Mouse (Mus musculus): Measurements from ENCODE around the gene Rasgrf2.
"Not testable (repeated sequence)": the region's sequence is repeated elsewhere in the genome, so short reads cannot be mapped to it uniquely, and the experiment has no call there.

The Rasgrf2 gene

DNA sequence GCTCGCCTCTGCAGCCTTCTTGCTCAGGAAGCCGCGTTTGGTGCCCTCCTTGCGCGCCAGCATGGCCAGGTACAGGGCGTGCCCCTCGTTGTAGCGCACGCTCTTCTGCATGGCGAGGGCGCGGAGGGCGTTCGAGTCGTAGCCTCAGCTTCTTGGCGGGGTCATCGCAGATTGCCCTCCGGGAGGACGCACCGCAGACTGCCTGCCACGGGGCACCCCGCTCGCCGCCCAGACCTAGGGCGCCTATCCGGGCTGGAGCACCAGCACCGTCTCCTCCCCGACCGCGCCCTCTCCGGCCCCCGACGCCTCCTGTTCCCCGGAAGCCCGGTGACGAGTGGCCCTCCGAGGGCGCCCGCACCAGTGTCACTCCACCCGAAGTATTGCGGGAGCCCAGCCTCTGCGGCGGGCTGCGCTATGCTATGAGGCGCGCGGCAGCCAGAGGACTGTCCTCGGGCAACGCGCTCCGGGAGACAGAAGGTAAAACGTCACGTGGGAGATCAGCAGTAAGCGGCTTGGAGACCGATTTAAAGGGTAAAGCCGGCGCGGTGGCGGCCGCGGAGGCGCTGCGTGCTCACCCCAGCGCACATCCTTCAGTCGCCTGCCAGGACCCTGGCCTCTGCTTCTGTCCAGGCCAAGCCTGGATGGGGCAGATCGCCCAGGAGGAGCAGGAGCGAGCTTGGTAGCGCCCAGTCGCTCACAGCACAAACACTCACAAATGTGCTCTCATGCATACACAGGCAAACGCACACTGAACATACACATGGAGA, at the start of gene Rasgrf2:
Gene Rasgrf2 (minus strand): TSS at position 273 of the 767 bp plus-strand sequence.
- DNase-seq (ENCODE audit: low read depth) = no peak

- DNase-seq (ENCODE audit: low read depth) = not testable (repeated sequence)
Observed at GRCm38 (mm10) chr13:92172686-92173085, 41.2 kb upstream of the Rasgrf2 start.

DNA sequence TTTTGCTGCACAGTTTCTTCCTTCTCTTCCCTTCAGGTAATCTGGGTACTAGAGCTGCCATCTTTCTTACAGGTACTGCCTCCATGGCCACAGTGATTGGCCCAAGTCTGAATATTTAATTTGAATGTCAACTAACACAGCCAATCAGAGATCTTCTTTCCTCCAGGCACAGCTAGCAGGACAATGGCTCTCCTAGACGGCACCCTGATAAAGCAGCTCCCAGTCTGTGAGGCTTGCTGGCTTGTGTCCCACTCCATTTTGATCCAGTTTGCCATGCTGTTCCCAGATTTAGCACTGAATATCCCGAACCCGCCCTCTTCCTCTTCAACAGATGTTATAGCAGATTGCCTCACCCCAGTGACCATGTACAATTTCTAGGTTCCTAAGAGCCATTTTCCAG, 19.1 kb upstream of the Rasgrf2 start:
- no peak for DNase-seq (ENCODE audit: low read depth)

DNA sequence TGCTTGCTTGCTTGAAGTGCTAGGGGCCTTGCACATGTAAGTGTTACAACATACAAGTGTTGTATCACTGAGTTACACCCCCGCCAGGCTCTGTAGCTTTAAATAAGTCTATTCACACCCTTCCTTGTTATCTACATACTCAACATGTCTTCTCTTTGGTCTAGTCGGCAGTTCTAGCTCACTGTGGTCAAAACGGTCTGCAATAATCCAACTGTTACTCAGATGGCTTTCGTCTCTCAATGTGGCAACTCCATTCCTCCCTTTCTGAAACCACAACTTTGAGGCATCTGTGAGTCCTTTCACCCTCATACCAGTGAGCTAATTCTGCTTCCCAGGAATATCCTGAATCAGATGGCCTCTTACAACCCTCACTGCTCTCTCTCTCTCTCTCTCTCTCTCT, 17.4 kb upstream of the Rasgrf2 start:
- DNase-seq (ENCODE audit: low read depth) = no peak

DNA sequence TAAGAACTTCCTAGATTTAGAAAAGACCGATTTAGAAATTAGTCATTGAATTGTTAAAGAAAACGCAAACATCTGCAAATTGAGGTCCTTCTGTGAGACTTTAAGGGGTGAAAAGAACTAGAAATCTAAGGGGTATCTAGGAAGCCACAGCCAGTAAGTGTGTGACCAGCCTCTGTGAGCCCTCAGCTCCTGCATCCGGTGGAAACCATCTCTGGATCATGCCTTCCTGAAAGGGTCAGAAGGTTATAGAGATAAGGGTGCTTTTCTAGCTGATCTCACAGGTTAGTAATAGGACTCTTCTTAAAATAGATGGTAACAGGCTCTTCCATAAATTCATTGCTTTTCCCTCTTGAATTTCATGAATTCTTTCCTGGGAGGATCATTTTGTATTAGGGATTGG, 3.3 kb upstream of the Rasgrf2 start:
- no peak for DNase-seq (ENCODE audit: low read depth)

DNA sequence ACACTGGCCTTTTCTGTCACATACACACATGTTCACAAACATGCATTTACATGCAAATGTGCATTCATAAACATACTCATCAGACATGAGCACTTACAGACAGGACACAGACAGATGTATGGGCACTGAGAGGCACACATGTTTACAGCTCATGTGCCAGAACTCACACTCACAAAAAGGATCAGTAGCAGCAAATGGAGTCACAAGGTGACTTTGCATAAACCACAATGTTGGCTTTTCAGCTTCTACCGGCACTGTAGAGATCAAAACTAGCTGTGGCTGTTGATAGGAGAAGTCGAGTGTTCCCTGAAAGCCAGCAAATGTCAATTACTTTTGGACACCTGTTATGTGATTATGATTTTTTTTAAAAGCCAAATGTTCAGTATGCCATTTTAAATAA, 1.1 kb upstream of the Rasgrf2 start:
- DNase-seq (ENCODE audit: low read depth) = no peak

- DNase-seq (ENCODE audit: low read depth) = no peak
Observed at GRCm38 (mm10) chr13:92130994-92131383, 467 bp downstream of the Rasgrf2 start.

- DNase-seq (ENCODE audit: low read depth) = no peak
Observed at GRCm38 (mm10) chr13:92129877-92130276, 1.6 kb downstream of the Rasgrf2 start.

DNA sequence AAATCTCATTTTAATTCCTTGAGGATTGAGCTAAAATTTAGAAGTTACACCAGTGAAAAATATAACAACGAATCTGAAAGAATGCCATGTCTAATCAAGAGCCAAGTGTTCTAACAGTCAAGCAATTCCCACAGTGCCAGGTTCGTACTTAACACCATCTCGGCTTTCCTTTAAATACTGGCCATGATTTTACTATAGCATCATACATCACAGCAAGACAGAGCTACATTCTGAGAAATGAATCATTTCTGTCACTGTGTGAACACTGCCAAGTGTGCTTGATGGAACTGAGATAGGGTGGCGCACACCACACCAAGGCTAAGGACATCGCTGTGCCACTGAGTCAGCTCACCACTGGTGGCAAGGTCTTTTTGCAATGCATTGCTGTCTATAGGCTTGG, 5.6 kb downstream of the Rasgrf2 start:
- DNase-seq (ENCODE audit: low read depth) = no peak

DNA sequence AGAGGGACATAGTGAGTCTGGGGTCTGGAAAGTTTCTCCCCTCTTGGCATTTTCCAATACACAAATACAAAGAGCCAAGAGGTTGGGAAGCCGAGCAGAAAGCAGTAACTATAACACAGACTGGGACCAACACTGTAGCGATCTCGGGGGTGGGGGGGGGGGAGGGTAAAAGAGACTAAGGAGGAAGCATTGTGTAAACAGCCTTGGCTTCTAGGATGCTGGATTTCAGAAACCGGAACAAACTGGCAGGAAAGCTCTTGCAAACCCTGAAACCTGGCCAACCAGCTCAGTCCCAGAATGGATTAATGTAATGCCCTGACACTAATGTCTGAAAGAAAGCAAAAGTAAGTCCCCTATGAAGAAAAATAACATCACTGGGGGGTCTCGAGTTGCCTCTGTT, 11.8 kb downstream of the Rasgrf2 start:
- no peak for DNase-seq (ENCODE audit: low read depth)

- DNase-seq (ENCODE audit: low read depth) = no peak
Observed at GRCm38 (mm10) chr13:92114076-92114475, 17.4 kb downstream of the Rasgrf2 start.

DNA sequence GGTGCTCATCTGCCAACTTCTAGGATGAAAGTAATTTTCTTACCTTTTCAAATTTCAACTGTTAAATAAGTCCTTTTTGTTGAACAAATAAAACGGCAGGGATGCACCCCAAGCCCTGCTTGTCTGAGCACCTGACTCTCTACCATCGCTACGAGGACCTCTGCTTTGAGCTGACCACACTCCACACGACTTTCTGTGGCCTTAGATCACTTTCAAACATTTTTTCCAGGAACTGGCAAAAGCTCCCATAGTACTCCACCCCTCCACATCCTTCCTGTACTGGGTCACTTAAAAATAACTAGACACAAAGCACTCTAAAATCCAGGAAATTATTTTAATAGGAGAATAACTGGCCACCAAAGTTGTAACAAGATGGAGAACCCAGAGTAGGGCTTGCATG, 23.2 kb downstream of the Rasgrf2 start:
- DNase-seq (ENCODE audit: low read depth) = no peak

DNA sequence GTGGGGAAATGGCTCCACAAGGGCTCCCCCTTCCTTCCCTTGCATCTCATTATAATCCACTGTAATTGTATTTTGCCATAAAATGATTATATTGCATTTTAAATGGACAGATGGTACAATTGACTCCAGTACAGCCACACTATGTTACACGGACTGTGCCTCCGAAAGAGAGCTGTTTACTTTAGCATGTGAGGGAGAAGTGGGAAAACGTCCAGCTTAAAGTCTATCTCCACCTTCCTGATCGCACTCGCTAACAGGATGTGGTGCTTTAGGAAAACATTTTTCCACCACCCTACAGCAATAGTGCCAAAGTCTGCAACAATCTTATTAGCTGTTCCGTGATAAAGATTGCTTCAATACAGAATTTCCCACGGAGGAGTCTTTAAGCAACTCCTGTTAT, 27.2 kb downstream of the Rasgrf2 start:
- no peak for DNase-seq (ENCODE audit: low read depth)

DNA sequence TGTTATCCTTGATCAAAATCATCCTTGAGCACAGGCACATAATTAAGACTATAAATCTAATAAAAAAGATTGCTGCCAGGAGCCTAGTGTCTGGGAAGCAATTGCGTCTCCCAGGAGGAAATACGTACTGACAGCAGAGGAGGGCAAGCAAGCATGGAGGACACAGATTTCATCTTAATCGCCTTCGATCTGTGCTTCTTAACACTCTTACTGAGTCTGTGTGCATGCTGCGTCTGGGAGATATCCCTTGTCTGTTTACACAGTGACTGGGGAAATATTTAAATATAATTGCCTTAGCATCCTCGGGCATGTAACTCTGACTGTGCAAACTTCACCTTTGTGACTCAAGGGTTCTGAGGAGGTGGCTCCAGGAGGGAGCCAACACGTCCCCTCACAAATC, 33.0 kb downstream of the Rasgrf2 start:
- no peak for DNase-seq (ENCODE audit: low read depth)

DNA sequence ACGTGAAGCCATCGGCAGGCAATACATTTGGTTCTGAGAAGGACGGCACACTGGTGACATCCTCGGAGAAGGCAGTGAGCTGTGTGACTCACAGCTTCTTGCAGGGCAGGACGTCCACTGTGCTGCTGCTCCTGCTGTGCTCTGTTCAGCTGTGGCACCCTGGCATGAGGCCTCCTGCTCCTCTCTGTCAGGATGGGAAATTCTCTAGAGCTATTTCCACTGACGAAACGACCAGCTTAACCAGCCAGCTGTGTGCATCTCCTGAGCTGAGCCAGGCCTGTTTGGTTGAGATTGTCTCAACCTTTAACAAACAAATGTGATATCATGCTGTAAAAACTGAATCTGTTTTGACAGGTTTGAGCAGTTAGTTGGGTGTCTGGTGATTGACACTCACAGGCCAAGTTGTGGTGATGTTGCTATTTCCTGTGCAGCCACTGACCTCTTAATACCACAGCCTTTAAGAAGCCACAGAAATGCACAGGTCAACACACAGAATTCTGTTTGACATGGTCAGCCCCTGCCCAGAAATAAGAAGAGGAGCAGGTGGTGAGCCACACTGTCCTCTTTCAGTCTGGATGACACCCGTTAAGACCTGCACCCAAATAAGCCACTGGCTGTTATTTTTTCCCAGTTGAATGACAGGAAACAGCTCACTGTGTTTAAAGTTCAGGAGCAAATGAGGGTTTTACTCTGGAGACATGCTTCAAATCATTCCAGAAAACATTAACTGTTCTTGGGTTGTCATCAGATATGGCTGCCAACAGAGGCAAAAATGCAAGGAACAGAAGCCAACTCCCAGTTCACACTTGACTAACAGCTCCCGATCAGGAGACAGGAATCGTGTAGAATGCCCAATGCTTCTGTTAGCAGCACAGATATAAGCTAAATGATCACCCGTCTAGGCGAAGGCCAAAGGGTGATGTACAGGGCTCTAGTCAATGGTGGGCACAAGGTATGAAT, 36.0 kb downstream of the Rasgrf2 start:
- no peak for DNase-seq (ENCODE audit: low read depth)

DNA sequence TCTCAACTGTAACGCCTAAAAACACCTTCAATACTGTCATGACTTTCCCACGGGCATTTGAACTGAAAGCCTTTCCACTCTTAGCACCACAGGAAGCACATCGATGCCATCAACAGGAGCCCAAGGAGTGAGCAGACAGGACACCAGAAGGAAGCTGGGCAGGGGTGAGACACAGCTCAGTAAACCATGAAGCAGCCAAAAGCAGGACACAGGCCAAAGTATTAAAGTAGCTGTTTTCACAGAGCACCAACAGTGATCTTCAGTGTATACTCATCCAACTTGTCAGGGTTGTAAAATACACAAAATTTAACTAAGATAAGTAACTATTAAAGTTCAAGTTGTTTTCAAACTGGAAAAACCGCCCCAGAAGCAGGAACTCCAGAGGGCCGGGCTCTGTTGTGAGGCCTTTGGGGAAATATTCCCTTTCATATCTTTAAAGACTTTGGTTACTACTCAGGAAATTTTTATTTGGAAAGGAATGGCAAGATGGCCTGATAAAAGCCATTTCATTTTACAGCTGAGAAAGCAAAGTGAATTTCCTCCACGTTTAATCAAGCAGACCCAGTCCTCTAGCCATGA, 37.7 kb downstream of the Rasgrf2 start:
- no peak for DNase-seq (ENCODE audit: low read depth)

DNA sequence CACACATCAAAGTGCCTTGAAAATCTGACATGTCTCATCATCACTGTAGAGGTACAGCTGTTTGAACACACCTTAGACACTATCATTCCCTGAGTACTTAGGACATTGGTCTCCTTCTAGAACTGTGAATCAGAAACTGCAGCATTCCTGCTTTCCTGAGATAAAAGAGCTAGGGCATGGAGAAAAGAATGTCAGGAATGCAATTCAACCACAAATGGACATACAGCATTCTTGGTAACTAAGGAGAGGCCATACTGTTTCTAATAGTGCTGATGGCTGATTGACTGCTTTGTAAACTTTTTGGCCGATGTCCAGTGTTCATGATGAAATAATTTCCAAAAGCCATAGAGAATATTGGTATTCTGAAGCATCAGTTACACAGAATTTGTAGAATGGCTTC, 58.3 kb downstream of the Rasgrf2 start:
- DNase-seq (ENCODE audit: low read depth) = no peak

DNA sequence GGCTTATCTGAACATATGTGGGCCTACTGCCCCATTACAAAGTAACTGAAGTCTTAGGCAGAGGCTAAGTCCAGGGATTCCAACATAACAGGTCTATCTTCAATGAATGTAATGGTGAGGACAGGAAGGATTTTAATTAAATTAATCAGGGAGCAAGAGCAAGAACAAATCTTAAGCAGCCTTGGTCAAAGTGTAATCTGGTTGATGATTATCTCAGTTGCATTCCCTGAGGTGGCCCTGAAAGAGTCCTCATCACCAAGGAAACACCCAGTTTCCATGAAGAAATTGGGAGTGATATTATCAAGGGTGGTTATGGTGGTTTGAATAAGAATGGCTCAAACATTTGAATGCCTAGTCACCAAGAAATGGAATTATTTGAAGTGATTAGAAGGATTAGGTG, 62.8 kb downstream of the Rasgrf2 start:
- no peak for DNase-seq (ENCODE audit: low read depth)

GRCm38 (mm10) chr13:92067831-92068230, 63.6 kb downstream of the Rasgrf2 start:
- DNase-seq (ENCODE audit: low read depth) = no peak

DNA sequence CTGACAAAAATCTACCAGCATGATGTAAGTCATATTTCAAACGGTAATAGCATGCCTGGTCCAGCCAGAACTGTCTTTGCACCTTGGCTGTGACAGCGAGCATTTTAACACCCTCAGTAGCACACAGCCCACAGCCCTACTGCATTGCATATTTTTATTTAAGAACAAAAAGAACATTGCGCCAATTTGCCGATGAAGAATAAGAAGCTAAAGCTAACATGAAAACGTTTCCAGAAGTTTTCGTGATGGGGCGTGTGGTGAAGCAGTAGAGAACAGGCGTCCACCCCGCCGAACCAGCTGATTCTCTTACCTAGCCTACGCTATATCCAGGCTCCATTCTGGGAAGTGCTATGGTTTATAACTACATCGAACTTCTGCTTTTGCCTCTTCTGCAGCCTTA, 77.7 kb downstream of the Rasgrf2 start:
- DNase-seq (ENCODE audit: low read depth) = no peak

DNA sequence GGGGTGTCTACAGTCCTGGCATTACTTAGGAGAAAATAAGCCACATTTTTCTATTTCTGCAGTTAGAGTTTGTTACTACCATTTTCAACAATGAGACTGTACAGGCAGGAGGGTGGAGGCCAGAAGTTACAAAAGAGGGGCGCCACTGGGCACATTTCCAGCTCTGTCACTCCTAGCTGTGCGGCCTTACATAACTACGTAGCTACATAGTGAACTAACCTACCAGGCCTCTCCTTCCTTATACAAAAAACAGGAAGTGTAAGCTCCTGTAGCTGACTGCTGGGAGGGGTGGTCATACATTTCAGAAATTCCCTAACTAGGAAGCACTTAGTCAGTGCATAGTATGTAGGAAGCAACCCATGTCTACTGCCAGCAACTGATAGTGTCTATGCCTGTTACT, 78.5 kb downstream of the Rasgrf2 start:
- no peak for DNase-seq (ENCODE audit: low read depth)

DNA sequence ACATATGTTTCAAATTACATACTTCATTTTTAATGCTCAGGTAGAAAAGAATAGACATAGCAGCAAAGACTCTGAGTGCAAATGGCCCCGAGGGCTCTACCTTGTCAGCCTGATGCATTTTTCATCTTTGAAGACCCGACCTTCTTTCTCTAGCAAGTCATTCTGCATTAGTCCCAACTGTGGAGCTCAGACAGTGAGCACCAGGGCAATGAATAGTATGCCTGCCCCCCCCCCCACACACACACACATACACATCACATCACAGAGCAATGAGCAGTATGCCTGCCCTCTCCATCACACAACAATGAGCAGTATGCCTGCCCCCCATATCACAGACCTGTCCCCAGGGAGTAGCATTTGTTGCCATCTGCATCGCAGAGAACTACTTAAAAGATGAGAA, 80.2 kb downstream of the Rasgrf2 start:
- DNase-seq (ENCODE audit: low read depth) = no peak
